In the genomic region with DNA sequence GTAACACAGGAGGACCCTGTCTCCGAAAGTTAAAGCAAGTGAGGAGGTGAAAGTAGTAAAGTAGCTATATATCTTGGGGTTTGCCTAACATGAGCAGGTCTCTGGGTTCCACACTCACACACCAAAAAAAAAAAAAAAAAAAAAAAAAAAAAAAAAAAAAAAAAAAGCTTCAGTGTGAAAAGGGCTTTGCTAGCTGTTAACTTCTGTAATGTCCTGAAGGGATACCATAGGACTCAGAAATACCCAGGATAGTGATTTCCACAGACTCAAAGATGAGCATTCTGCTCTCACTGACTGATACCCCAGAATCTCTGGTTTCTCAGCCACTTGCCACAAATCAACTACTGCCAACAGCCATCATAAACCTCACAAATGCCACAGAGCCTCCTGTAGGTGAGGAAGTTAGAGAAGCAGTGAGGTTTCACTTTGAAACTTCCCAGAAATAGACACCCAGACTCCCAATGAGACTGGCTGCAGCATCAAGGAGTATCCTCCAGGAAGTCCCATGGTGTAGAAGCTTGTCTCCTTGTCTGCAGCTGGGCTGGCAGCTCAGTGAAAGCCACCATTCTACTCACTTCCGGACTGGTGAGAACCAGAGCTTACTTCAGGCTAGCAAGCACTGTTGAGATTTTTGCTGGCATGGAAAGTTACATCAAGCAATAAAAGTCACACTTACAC, we compare ENCODE assay signal across 16 mouse cellular contexts. TPM values are rescaled to one million over a fixed set of nuclear protein-coding genes. Genes with fewer than 3 reads are reported as not detected.
DNase-seq lines count a peak whose midpoint lies in the region; ATAC-seq lines count a peak whose summit lies in the region.
"Had no signal": no experiment of that assay in that cellular context is flagged by ENCODE, and none has a peak within 500 bp of the region (broad histone marks: within the 10 kb centered on the region; RNA-seq: fewer than 3 reads in every experiment).

No protein-coding gene starts in this region.

- peak; percentile 29 for DNase-seq in lung, postnatal 36 days
- no peak for DNase-seq in lung, adult 18-20 months
- DNase-seq in thymus, postnatal 4 days: peak; percentile 49
- no peak for DNase-seq in midbrain, embryonic 10.5 days (ENCODE audit: low spot score)
- no peak for DNase-seq in gastrocnemius, postnatal 4 days (ENCODE audit: low spot score in 2 of 2)
- DNase-seq: adrenal gland, adult 2 months; cerebellum, adult 18-20 months; embryo, embryonic 11 days; heart, postnatal 14 days; kidney, adult 18-20 months; spleen, adult 18-20 months had no signal

- H3K4me3 ChIP-seq in midbrain, embryonic 10.5 days: no peak overlapping the region
- H3K4me3 ChIP-seq: forebrain, embryonic 13.5 days; heart, embryonic 10.5 days; hindbrain, embryonic 15.5 days had no signal

- H3K27me3 ChIP-seq in midbrain, embryonic 10.5 days (ENCODE audit: low read depth, poor library complexity, severe bottlenecking): no peaks in the 10 kb centered on the region
- H3K27me3 ChIP-seq: forebrain, embryonic 13.5 days; hindbrain, embryonic 15.5 days had no signal

- WGBS in midbrain, embryonic 10.5 days: 89% methylated on average over 2 of the region's 2 CpGs

- H3K36me3 ChIP-seq in midbrain, embryonic 10.5 days: 0 out of 2 replicates have a peak, but pooled peaks cover 2% of the 10 kb centered on the region
- H3K36me3 ChIP-seq: heart, embryonic 10.5 days; hindbrain, embryonic 15.5 days had no signal

- H3K9me3 ChIP-seq in midbrain, embryonic 10.5 days (replicated peaks): no peaks in the 10 kb centered on the region
- H3K9me3 ChIP-seq: forebrain, embryonic 13.5 days; heart, embryonic 10.5 days; hindbrain, embryonic 15.5 days had no signal

- H3K27ac ChIP-seq in midbrain, embryonic 10.5 days (replicated peaks): no peak overlapping the region
- H3K27ac ChIP-seq: forebrain, embryonic 13.5 days; heart, embryonic 10.5 days; hindbrain, embryonic 15.5 days had no signal

- H3K4me1 ChIP-seq in midbrain, embryonic 10.5 days: no peaks in the 10 kb centered on the region
- H3K4me1 ChIP-seq: forebrain, embryonic 13.5 days; heart, embryonic 10.5 days; hindbrain, embryonic 15.5 days had no signal

- ATAC-seq in activated CD4-positive, CD25-positive, alpha-beta regulatory T cell, adult 4 months: peak; percentile 43
- peak; percentile 29 for ATAC-seq in megakaryocyte progenitor cell, adult 5-6 weeks (replicated peaks; ENCODE audit: poor library complexity)
- ATAC-seq: forebrain, embryonic 13.5 days had no signal

RNA-seq across cellular contexts. Expression of a gene that starts 11.2 kb away (rescaled TPM):
- 10 to 100 TPM; 22.9 to 25.8 TPM for polyA plus RNA-seq in activated CD4-positive, CD25-positive, alpha-beta regulatory T cell, adult 4 months (2017; shearing (Covaris generic))
- total RNA-seq in megakaryocyte progenitor cell, adult 5-6 weeks (2015): 71.4 and 75.1 TPM in 2 replicates
- total RNA-seq in megakaryocyte progenitor cell, adult 5-6 weeks (2017): 54.0 and 68.3 TPM in 2 replicates
- polyA plus RNA-seq in midbrain, embryonic 10.5 days (2016; fragmentation: Nextera tagmentation; extraction: Ambion mirVana): 48.0 and 48.7 TPM in 2 replicates
- 10 to 100 TPM; 60.9 to 74.5 TPM for total RNA-seq in gastrocnemius, postnatal 4 days (2021)

RNA-seq across cellular contexts. Expression of a gene that starts 57.5 kb away (rescaled TPM):
- 10 to 100 TPM; 36.4 to 50.1 TPM for polyA plus RNA-seq in activated CD4-positive, CD25-positive, alpha-beta regulatory T cell, adult 4 months (2017; shearing (Covaris generic))
- 24.0 and 24.6 TPM in 2 replicates for total RNA-seq in megakaryocyte progenitor cell, adult 5-6 weeks (2015)
- 24.0 and 26.7 TPM in 2 replicates for total RNA-seq in megakaryocyte progenitor cell, adult 5-6 weeks (2017)
- 57.2 and 67.4 TPM in 2 replicates for polyA plus RNA-seq in midbrain, embryonic 10.5 days (2016; fragmentation: Nextera tagmentation; extraction: Ambion mirVana)
- total RNA-seq in gastrocnemius, postnatal 4 days (2021): 10 to 100 TPM; 41.0 to 45.2 TPM

RNA-seq across cellular contexts. Expression of a gene that starts 57.6 kb away (rescaled TPM):
- polyA plus RNA-seq in activated CD4-positive, CD25-positive, alpha-beta regulatory T cell, adult 4 months (2017; shearing (Covaris generic)): 10 to 100 TPM; 45.0 to 46.4 TPM
- 8.4 and 11.4 TPM in 2 replicates for total RNA-seq in megakaryocyte progenitor cell, adult 5-6 weeks (2015)
- total RNA-seq in megakaryocyte progenitor cell, adult 5-6 weeks (2017): 22.2 and 32.1 TPM in 2 replicates
- polyA plus RNA-seq in midbrain, embryonic 10.5 days (2016; fragmentation: Nextera tagmentation; extraction: Ambion mirVana): 51.9 and 57.7 TPM in 2 replicates
- total RNA-seq in gastrocnemius, postnatal 4 days (2021): 10 to 100 TPM; 23.0 to 23.8 TPM

Comparison
In these comparisons a context has a peak if more than half of its experiments do, and no peak if none do; other contexts are left out.
1. DNase-seq: peak in lung, postnatal 36 days (single experiment) and thymus, postnatal 4 days (single experiment); none in lung, adult 18-20 months (0 of 2), midbrain, embryonic 10.5 days (single experiment) and gastrocnemius, postnatal 4 days (0 of 2).